11 mouse cellular contexts compared by ENCODE assay signal in the genomic region with DNA sequence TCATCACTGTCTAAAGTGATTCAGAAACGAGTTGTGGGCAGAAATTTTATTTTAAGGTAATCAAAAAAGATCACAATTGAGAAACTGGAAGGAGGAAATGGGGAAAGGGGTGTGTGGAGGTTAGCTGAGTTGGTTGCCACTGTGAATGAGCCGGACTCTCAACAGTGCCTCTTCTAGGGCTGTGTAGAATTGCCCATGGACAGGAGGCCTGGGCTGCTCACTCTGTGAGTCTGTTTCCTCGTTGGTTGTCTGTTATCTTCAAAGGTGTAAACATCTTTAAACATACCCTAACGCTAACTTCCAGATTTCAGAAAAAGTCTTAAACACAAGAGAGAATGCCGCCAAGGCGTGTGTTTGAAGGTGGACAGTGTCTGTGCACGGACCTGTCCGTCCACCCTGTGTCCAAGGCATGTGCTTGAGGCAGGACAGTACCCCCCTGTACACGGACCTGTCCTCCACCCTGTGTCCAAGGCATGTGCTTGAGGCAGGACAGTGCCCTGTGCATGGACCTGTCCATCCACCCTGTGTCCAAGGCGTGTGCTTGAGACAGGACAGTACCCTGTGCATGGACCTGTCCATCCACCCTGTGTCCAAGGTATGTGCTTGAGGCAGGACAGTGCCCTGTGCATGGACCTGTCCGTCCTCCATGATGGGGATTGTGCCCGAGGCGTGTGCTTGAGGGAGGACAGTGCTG. TPM values are rescaled to one million over a fixed set of nuclear protein-coding genes. Genes with fewer than 3 reads are reported as not detected.
DNase-seq lines count a peak whose midpoint lies in the region; ATAC-seq and TF ChIP-seq lines count a peak whose summit lies in the region.
"Had no signal": no experiment of that assay in that cellular context is flagged by ENCODE, and none has a peak within 500 bp of the region (broad histone marks: within the 10 kb centered on the region; RNA-seq: fewer than 3 reads in every experiment).

No protein-coding gene starts in this region.

- no peaks in the 10 kb centered on the region for H3K27me3 ChIP-seq in kidney, embryonic 15.5 days
- no peaks in the 10 kb centered on the region for H3K27me3 ChIP-seq in midbrain, embryonic 14.5 days (ENCODE audit: control insufficient read depth, insufficient read depth, low read length)
- H3K27me3 ChIP-seq: lung, embryonic 15.5 days; neural tube, embryonic 13.5 days had no signal

- no peak overlapping the region for H3K4me3 ChIP-seq in kidney, embryonic 15.5 days (replicated peaks)
- H3K4me3 ChIP-seq in midbrain, embryonic 14.5 days (replicated peaks; ENCODE audit: low read depth, low read length), result no peak overlapping the region
- no peak overlapping the region for H3K4me3 ChIP-seq in gastrocnemius, adult 2 months
- H3K4me3 ChIP-seq: heart, adult 2 months; lung, embryonic 15.5 days; neural tube, embryonic 13.5 days had no signal

- no peak overlapping the region for H3K9ac ChIP-seq in kidney, embryonic 15.5 days
- no peak overlapping the region for H3K9ac ChIP-seq in midbrain, embryonic 14.5 days (replicated peaks; ENCODE audit: low read length)
- H3K9ac ChIP-seq: lung, embryonic 15.5 days; neural tube, embryonic 13.5 days had no signal

- peak overlapping the region; percentile 25; the same call in 1 of the 2 replicates for H3K4me2 ChIP-seq in kidney, embryonic 15.5 days
- no peak overlapping the region for H3K4me2 ChIP-seq in midbrain, embryonic 14.5 days (ENCODE audit: low read length)
- H3K4me2 ChIP-seq: lung, embryonic 15.5 days; neural tube, embryonic 13.5 days had no signal

- H3K4me1 ChIP-seq in kidney, embryonic 15.5 days, result no peaks in the 10 kb centered on the region
- no peaks in the 10 kb centered on the region for H3K4me1 ChIP-seq in midbrain, embryonic 14.5 days (ENCODE audit: control insufficient read depth, insufficient read depth, low read length)
- H3K4me1 ChIP-seq: lung, embryonic 15.5 days; neural tube, embryonic 13.5 days had no signal

- H3K27ac ChIP-seq in kidney, embryonic 15.5 days, result no peak overlapping the region
- H3K27ac ChIP-seq in midbrain, embryonic 14.5 days (replicated peaks; ENCODE audit: low read depth, low read length), result no peak overlapping the region
- H3K27ac ChIP-seq in gastrocnemius, adult 2 months, result no peak overlapping the region
- H3K27ac ChIP-seq: heart, adult 2 months; lung, embryonic 15.5 days; neural tube, embryonic 13.5 days had no signal

- DNase-seq in cerebellum, postnatal 10 days, result no peak
- DNase-seq in kidney, postnatal 14 days, result no peak
- DNase-seq in midbrain, embryonic 14.5 days, result no peak
- DNase-seq in thymus, postnatal 0 days (ENCODE audit: low spot score), result no peak
- no peak for DNase-seq in gastrocnemius, adult 2 months
- DNase-seq: heart, adult 2 months had no signal

- no peaks in the 10 kb centered on the region for H3K36me3 ChIP-seq in kidney, embryonic 15.5 days
- H3K36me3 ChIP-seq in midbrain, embryonic 14.5 days (ENCODE audit: control insufficient read depth, insufficient read depth, low read length), result no peaks in the 10 kb centered on the region
- H3K36me3 ChIP-seq: lung, embryonic 15.5 days; neural tube, embryonic 13.5 days had no signal

- WGBS in kidney, embryonic 15.5 days, result 89% methylated on average over 13 of the region's 13 CpGs
- 90% methylated on average over 13 of the region's 13 CpGs for WGBS in midbrain, embryonic 14.5 days

- peak; percentile 20; the same call in 1 of the 2 replicates for ATAC-seq in cerebellum, adult (ENCODE audit: insufficient number of reproducible peaks, low FRiP score, low TSS enrichment)
- 0 out of 2 replicates have a peak, but pooled peaks have one; percentile 36 for ATAC-seq in kidney, embryonic 15.5 days (replicated peaks; ENCODE audit: low FRiP score)
- ATAC-seq in erythroid progenitor cell, adult 5-6 weeks (replicated peaks; ENCODE audit: low FRiP score, poor library complexity, severe bottlenecking), result 0 out of 2 replicates have a peak, but pooled peaks have one; percentile 43
- ATAC-seq in midbrain, embryonic 14.5 days (ENCODE audit: low FRiP score, low TSS enrichment), result peak; percentile 34; the same call in 1 of the 2 replicates

- H3K9me3 ChIP-seq in kidney, embryonic 15.5 days (replicated peaks), result 0 out of 2 replicates have a peak, but pooled peaks cover 3% of the 10 kb centered on the region
- no peaks in the 10 kb centered on the region for H3K9me3 ChIP-seq in midbrain, embryonic 14.5 days (ENCODE audit: control insufficient read depth, low read length)
- H3K9me3 ChIP-seq: lung, embryonic 15.5 days; neural tube, embryonic 13.5 days had no signal

- no peak for TF ChIP-seq CTCF in gastrocnemius, adult 2 months (IDR thresholded peaks at IDR 0.05)

- intact Hi-C loops in gastrocnemius, adult 2 months (cut with DNase I), result no loop called here

RNA-seq across cellular contexts. Expression of a gene that starts 4.3 kb away (rescaled TPM):
- polyA plus RNA-seq in kidney, embryonic 15.5 days (2015; fragmentation: Nextera tagmentation; extraction: Ambion mirVana), result 103 and 128 TPM in 2 replicates
- total RNA-seq in erythroid progenitor cell, adult 5-6 weeks (2015; ENCODE audit: low replicate concordance), result 84.7 and 123 TPM in 2 replicates
- 19.6 and 57.5 TPM in 2 replicates for total RNA-seq in erythroid progenitor cell, adult 5-6 weeks (2017; ENCODE audit: low replicate concordance)
- 81.9 and 91.9 TPM in 2 replicates for polyA plus RNA-seq in midbrain, embryonic 14.5 days (2014; fragmentation: Nextera tagmentation; extraction: Ambion mirVana)
- 150 and 157 TPM in 2 replicates for polyA plus RNA-seq in thymus, postnatal 0 days (2015; fragmentation: Nextera tagmentation; extraction: Ambion mirVana)
- total RNA-seq in gastrocnemius, adult 2 months (2021), result 10 to 100 TPM; 27.1 to 36.4 TPM

RNA-seq across cellular contexts. Expression of a gene that starts 14.9 kb away (rescaled TPM):
- polyA plus RNA-seq in kidney, embryonic 15.5 days (2015; fragmentation: Nextera tagmentation; extraction: Ambion mirVana), result 73.7 and 75.4 TPM in 2 replicates
- 55.3 and 67.4 TPM in 2 replicates for total RNA-seq in erythroid progenitor cell, adult 5-6 weeks (2015; ENCODE audit: low replicate concordance)
- total RNA-seq in erythroid progenitor cell, adult 5-6 weeks (2017; ENCODE audit: low replicate concordance), result 49.5 and 71.1 TPM in 2 replicates
- 54.3 and 61.8 TPM in 2 replicates for polyA plus RNA-seq in midbrain, embryonic 14.5 days (2014; fragmentation: Nextera tagmentation; extraction: Ambion mirVana)
- polyA plus RNA-seq in thymus, postnatal 0 days (2015; fragmentation: Nextera tagmentation; extraction: Ambion mirVana), result 62.0 and 66.4 TPM in 2 replicates
- 10 to 100 TPM; 14.4 to 14.6 TPM for total RNA-seq in gastrocnemius, adult 2 months (2021)
